Mouse (Mus musculus): ENCODE data around the gene Lsg1. TPM values are rescaled to one million over a fixed set of nuclear protein-coding genes. Genes with fewer than 3 reads are reported as not detected.

Lsg1 gene
- polyA plus RNA-seq, 1 experiment = 0.39 TPM

DNA sequence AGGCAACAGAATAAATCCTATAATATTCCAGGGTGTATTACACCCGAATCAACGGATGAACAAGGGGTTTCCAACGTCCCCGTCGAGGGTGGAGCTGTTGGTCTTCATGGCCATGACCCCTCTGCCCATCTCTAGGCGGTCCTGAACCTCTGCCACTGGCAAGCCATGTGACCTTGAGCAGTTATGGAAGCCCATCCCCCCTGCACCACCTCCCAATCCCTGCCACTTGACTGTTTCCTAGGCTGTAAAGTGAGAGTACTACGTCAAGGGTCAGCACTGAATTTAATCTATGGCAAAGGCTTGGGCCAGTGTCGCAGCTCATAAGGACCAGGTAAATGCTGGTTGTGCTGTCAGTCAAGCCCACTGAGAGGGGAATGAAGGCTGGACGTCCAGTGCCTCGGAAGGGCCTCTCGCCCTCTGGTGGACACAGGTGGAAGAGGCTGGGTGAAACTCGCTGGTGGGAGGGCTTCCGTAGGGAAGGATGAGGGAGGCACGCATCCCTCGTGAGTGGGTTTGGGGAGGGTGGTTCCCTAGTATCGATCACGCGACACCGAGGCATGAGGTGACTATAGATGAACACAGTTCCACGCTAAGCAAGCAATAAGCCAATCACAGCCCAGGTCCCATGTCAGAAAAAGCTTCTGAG lies 55.5 kb downstream of the Lsg1 start:
- no peak for TF ChIP-seq TAL1 (IDR thresholded peaks at IDR 0.05; ENCODE audit: low read length)
- no peak for TF ChIP-seq GATA1 (IDR thresholded peaks at IDR 0.05; ENCODE audit: low read length)
- Histone ChIP-seq H3K27me3 (ENCODE audit: control insufficient read depth) (peaks cover 29% of the 10 kb centered on the region), H3K9me3 (ENCODE audit: control insufficient read depth, low read length) (no peaks in the 10 kb centered on the region), H3K36me3 (ENCODE audit: control insufficient read depth) (no peaks in the 10 kb centered on the region), H3K4me1 (ENCODE audit: control insufficient read depth) (peaks cover 4% of the 10 kb centered on the region; the same call in 1 of the 2 replicates), H3K4me3 (replicated peaks) (no peak overlapping the region)

DNA sequence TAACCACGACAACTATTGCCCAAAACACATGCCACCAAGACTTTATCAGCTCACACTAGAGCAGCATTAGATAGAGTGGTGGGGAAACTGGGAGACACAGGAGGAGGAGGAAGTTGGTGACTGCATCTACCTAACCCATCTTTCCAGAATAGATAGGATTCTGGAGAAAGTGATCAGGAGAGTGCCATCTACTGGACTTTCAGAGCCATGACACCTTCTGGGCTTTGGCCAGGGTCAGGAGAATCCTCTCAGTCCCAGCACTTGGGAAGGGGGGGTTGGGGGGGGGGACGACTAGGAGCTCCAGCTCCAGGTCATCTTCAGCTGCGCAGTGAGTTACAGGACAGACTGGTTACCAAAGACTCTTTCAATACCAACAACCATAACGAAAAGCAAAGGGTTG lies 56.6 kb downstream of the Lsg1 start:
- Histone ChIP-seq H3K4me1 (ENCODE audit: control insufficient read depth) (peaks cover 4% of the 10 kb centered on the region; the same call in 1 of the 2 replicates), H3K9me3 (ENCODE audit: control insufficient read depth, low read length) (no peaks in the 10 kb centered on the region), H3K4me3 (replicated peaks) (no peak overlapping the region), H3K27me3 (ENCODE audit: control insufficient read depth) (peaks cover 25% of the 10 kb centered on the region), H3K36me3 (ENCODE audit: control insufficient read depth) (no peaks in the 10 kb centered on the region)
- TF ChIP-seq TAL1 (IDR thresholded peaks at IDR 0.05; ENCODE audit: low read length) (no peak), GATA1 (IDR thresholded peaks at IDR 0.05; ENCODE audit: low read length) (no peak)

- H3K4me1 ChIP-seq (ENCODE audit: control insufficient read depth) = peaks cover 11% of the 10 kb centered on the region
- H3K36me3 ChIP-seq (ENCODE audit: control insufficient read depth) = no peaks in the 10 kb centered on the region
- TF ChIP-seq GATA1 (IDR thresholded peaks at IDR 0.05; ENCODE audit: low read length) (no peak), TAL1 (IDR thresholded peaks at IDR 0.05; ENCODE audit: low read length) (no peak)
These were observed 59.0 kb downstream of the Lsg1 start for GRCm38 (mm10) chr16:30528386-30528785.

GRCm38 (mm10) chr16:30527889-30528288 lies 59.5 kb downstream of the Lsg1 start:
- TF ChIP-seq TAL1 (IDR thresholded peaks at IDR 0.05; ENCODE audit: low read length) = no peak
- no peak for TF ChIP-seq GATA1 (IDR thresholded peaks at IDR 0.05; ENCODE audit: low read length)
- H3K4me3 ChIP-seq (replicated peaks) = no peak overlapping the region
- no peaks in the 10 kb centered on the region for H3K36me3 ChIP-seq (ENCODE audit: control insufficient read depth)
- H3K9me3 ChIP-seq (ENCODE audit: control insufficient read depth, low read length) = no peaks in the 10 kb centered on the region
- peaks cover 12% of the 10 kb centered on the region for H3K27me3 ChIP-seq (ENCODE audit: control insufficient read depth)
- peaks cover 11% of the 10 kb centered on the region for H3K4me1 ChIP-seq (ENCODE audit: control insufficient read depth)

More at GRCm38 (mm10) chr16:30528386-30528785, 59.0 kb downstream of the Lsg1 start:
- Histone ChIP-seq H3K4me3 (replicated peaks) (no peak overlapping the region), H3K27me3 (ENCODE audit: control insufficient read depth) (peaks cover 14% of the 10 kb centered on the region), H3K9me3 (ENCODE audit: control insufficient read depth, low read length) (no peaks in the 10 kb centered on the region)

- peaks cover 2% of the 10 kb centered on the region for H3K27me3 ChIP-seq (ENCODE audit: control insufficient read depth)
These were observed 61.6 kb downstream of the Lsg1 start for GRCm38 (mm10) chr16:30525756-30526155.

DNA sequence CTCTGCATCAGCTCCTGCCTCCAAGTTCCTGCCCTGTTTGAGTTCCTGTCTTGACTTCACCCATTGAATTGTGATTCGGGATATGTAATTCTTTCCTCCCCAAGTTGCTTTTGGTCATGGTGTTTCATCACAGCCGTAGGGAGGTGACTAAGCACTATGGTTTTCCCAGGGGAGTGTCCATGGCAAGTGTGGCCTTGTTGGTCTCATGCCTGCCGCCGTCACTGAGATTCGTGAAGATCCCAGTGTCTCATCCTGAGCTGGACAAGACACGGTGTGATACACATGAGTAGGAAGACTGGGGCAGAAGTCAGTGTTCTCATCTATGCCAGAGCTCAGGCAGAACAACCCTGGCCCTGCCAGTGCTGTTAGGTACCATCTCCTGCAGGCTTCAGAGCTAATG lies 62.9 kb downstream of the Lsg1 start:
- peaks cover 2% of the 10 kb centered on the region for H3K27me3 ChIP-seq (ENCODE audit: control insufficient read depth)
- TF ChIP-seq GATA1 (IDR thresholded peaks at IDR 0.05; ENCODE audit: low read length) = no peak
- no peak for TF ChIP-seq TAL1 (IDR thresholded peaks at IDR 0.05; ENCODE audit: low read length)
- H3K9me3 ChIP-seq (ENCODE audit: control insufficient read depth, low read length) = 0 out of 2 replicates have a peak, but pooled peaks cover 2% of the 10 kb centered on the region
- H3K4me1 ChIP-seq (ENCODE audit: control insufficient read depth) = peaks cover 15% of the 10 kb centered on the region
- H3K4me3 ChIP-seq (replicated peaks) = no peak overlapping the region
- no peaks in the 10 kb centered on the region for H3K36me3 ChIP-seq (ENCODE audit: control insufficient read depth)

More at GRCm38 (mm10) chr16:30525756-30526155, 61.6 kb downstream of the Lsg1 start:
- Histone ChIP-seq H3K36me3 (ENCODE audit: control insufficient read depth) (no peaks in the 10 kb centered on the region), H3K4me3 (replicated peaks) (no peak overlapping the region), H3K9me3 (ENCODE audit: control insufficient read depth, low read length) (0 out of 2 replicates have a peak, but pooled peaks cover 2% of the 10 kb centered on the region), H3K4me1 (ENCODE audit: control insufficient read depth) (peaks cover 10% of the 10 kb centered on the region)
- TF ChIP-seq TAL1 (IDR thresholded peaks at IDR 0.05; ENCODE audit: low read length) = no peak
- TF ChIP-seq GATA1 (IDR thresholded peaks at IDR 0.05; ENCODE audit: low read length) = no peak

- Histone ChIP-seq H3K4me1 (ENCODE audit: control insufficient read depth) (peaks cover 15% of the 10 kb centered on the region), H3K27me3 (ENCODE audit: control insufficient read depth) (peaks cover 2% of the 10 kb centered on the region; the same call in 1 of the 2 replicates), H3K9me3 (ENCODE audit: control insufficient read depth, low read length) (0 out of 2 replicates have a peak, but pooled peaks cover 2% of the 10 kb centered on the region), H3K36me3 (ENCODE audit: control insufficient read depth) (no peaks in the 10 kb centered on the region), H3K4me3 (replicated peaks) (no peak overlapping the region)
- TF ChIP-seq GATA1 (IDR thresholded peaks at IDR 0.05; ENCODE audit: low read length) (no peak), TAL1 (IDR thresholded peaks at IDR 0.05; ENCODE audit: low read length) (no peak)
These were observed 65.0 kb downstream of the Lsg1 start for GRCm38 (mm10) chr16:30522253-30522940.

- TF ChIP-seq TAL1 (IDR thresholded peaks at IDR 0.05; ENCODE audit: low read length) (no peak), GATA1 (IDR thresholded peaks at IDR 0.05; ENCODE audit: low read length) (no peak)
- H3K36me3 ChIP-seq (ENCODE audit: control insufficient read depth) = no peaks in the 10 kb centered on the region
- peaks cover 2% of the 10 kb centered on the region; the same call in 1 of the 2 replicates for H3K27me3 ChIP-seq (ENCODE audit: control insufficient read depth)
These were observed 66.2 kb downstream of the Lsg1 start for GRCm38 (mm10) chr16:30521147-30521546.

GRCm38 (mm10) chr16:30520361-30520823 lies 67.0 kb downstream of the Lsg1 start:
- TF ChIP-seq TAL1 (IDR thresholded peaks at IDR 0.05; ENCODE audit: low read length) = no peak
- TF ChIP-seq GATA1 (IDR thresholded peaks at IDR 0.05; ENCODE audit: low read length) = no peak
- Histone ChIP-seq H3K4me1 (ENCODE audit: control insufficient read depth) (peaks cover 12% of the 10 kb centered on the region), H3K4me3 (replicated peaks) (peak overlapping the region; percentile 43), H3K36me3 (ENCODE audit: control insufficient read depth) (no peaks in the 10 kb centered on the region), H3K27me3 (ENCODE audit: control insufficient read depth) (peaks cover 2% of the 10 kb centered on the region; the same call in 1 of the 2 replicates), H3K9me3 (ENCODE audit: control insufficient read depth, low read length) (peaks cover 3% of the 10 kb centered on the region; the same call in 1 of the 2 replicates)

More at GRCm38 (mm10) chr16:30521147-30521546, 66.2 kb downstream of the Lsg1 start:
- 0 out of 2 replicates have a peak, but pooled peaks cover 2% of the 10 kb centered on the region for H3K9me3 ChIP-seq (ENCODE audit: control insufficient read depth, low read length)
- no peak overlapping the region for H3K4me3 ChIP-seq (replicated peaks)
- H3K4me1 ChIP-seq (ENCODE audit: control insufficient read depth) = peaks cover 15% of the 10 kb centered on the region

Data from erythroblast, embryonic 14.5 days (primary cell).